Mouse (Mus musculus): ENCODE measurements around the gene Ube2c. TPM values are rescaled to one million over a fixed set of nuclear protein-coding genes. Genes with fewer than 3 reads are reported as not detected.
A peak's percentile ranks its signal among the peaks of the same experiment; 100 is the strongest.

Gene Ube2c
- total and polyA plus RNA-seq, 2 experiments from 2014 or later = 18.1 to 38.5 TPM

- 83% methylated on average over 7 of the region's 7 CpGs for WGBS
- no peak overlapping the region for H3K27ac ChIP-seq (ENCODE audit: low read depth, low read length)
- H3K9ac ChIP-seq (replicated peaks; ENCODE audit: low read length, poor library complexity, severe bottlenecking) = no peak overlapping the region
- H3K4me1 ChIP-seq (ENCODE audit: insufficient read depth, low read length) = peaks cover 6% of the 10 kb centered on the region; the same call in 1 of the 2 replicates
- DNase-seq (ENCODE audit: low spot score) (peak; percentile 46), ATAC-seq (ENCODE audit: low FRiP score) (no peak)
- no peak overlapping the region for H3K4me2 ChIP-seq (ENCODE audit: low read depth, low read length, poor library complexity, severe bottlenecking)
- H3K27me3 ChIP-seq (ENCODE audit: insufficient read depth, low read length) = no peaks in the 10 kb centered on the region
- no peaks in the 10 kb centered on the region for H3K36me3 ChIP-seq (ENCODE audit: insufficient read depth, low read length)
- TF ChIP-seq CTCF (IDR thresholded peaks at IDR 0.05) = peak; percentile 48
- no peaks in the 10 kb centered on the region for H3K9me3 ChIP-seq (ENCODE audit: low read length)
- no peak overlapping the region for H3K4me3 ChIP-seq (ENCODE audit: low read depth, low read length)
Measured at GRCm38 (mm10) chr2:164783926-164784581, 14.4 kb downstream of the Ube2c start.

GRCm38 (mm10) chr2:164784869-164785420 is 15.2 kb downstream of the Ube2c start:
- 8% methylated on average over 7 of the region's 7 CpGs for WGBS
- Histone ChIP-seq H3K36me3 (ENCODE audit: insufficient read depth, low read length) (no peaks in the 10 kb centered on the region), H3K4me3 (ENCODE audit: low read depth, low read length) (peak overlapping the region; percentile 77), H3K4me1 (ENCODE audit: insufficient read depth, low read length) (peaks cover 6% of the 10 kb centered on the region; the same call in 1 of the 2 replicates), H3K27ac (ENCODE audit: low read depth, low read length) (peak overlapping the region; percentile 84), H3K9me3 (ENCODE audit: low read length) (no peaks in the 10 kb centered on the region), H3K27me3 (ENCODE audit: insufficient read depth, low read length) (no peaks in the 10 kb centered on the region), H3K9ac (replicated peaks; ENCODE audit: low read length, poor library complexity, severe bottlenecking) (peak overlapping the region; percentile 94), H3K4me2 (ENCODE audit: low read depth, low read length, poor library complexity, severe bottlenecking) (peak overlapping the region; percentile 90)
- TF ChIP-seq CTCF (IDR thresholded peaks at IDR 0.05) = no peak
- DNase-seq (ENCODE audit: low spot score) = no peak
- no peak for ATAC-seq (ENCODE audit: low FRiP score)

- no peaks in the 10 kb centered on the region for H3K9me3 ChIP-seq (ENCODE audit: low read length)
- peaks cover 6% of the 10 kb centered on the region; the same call in 1 of the 2 replicates for H3K4me1 ChIP-seq (ENCODE audit: insufficient read depth, low read length)
- peak within 1 kb of the TSS; percentile 77 for H3K4me3 ChIP-seq (ENCODE audit: low read depth, low read length)
- peak within 1 kb of the TSS; percentile 84 for H3K27ac ChIP-seq (ENCODE audit: low read depth, low read length)
- TF ChIP-seq CTCF (IDR thresholded peaks at IDR 0.05) = peak; percentile 69
- peak within 1 kb of the TSS; percentile 94 for H3K9ac ChIP-seq (replicated peaks; ENCODE audit: low read length, poor library complexity, severe bottlenecking)
- H3K27me3 ChIP-seq (ENCODE audit: insufficient read depth, low read length) = no peaks in the 10 kb centered on the region
- peak within 1 kb of the TSS; percentile 90 for H3K4me2 ChIP-seq (ENCODE audit: low read depth, low read length, poor library complexity, severe bottlenecking)
- 2% methylated on average over 75 of the region's 89 CpGs for WGBS
- peaks cover under 1% of the 10 kb centered on the region; the same call in 1 of the 2 replicates for H3K36me3 ChIP-seq (ENCODE audit: insufficient read depth, low read length)
- DNase-seq (ENCODE audit: low spot score) = peak; percentile 81
- ATAC-seq (ENCODE audit: low FRiP score) = peak; percentile 82
Measured at GRCm38 (mm10) chr2:164785481-164786387, 16.0 kb downstream of the Ube2c start, which contains the start of gene Snx21. TSS of gene Snx21 (plus strand) at chr2:164785823.

GRCm38 (mm10) chr2:164786388-164786885 is 16.7 kb downstream of the Ube2c start:
- Histone ChIP-seq H3K4me1 (ENCODE audit: insufficient read depth, low read length) (peaks cover 6% of the 10 kb centered on the region; the same call in 1 of the 2 replicates), H3K27me3 (ENCODE audit: insufficient read depth, low read length) (no peaks in the 10 kb centered on the region), H3K4me2 (ENCODE audit: low read depth, low read length, poor library complexity, severe bottlenecking) (peak overlapping the region; percentile 90), H3K9me3 (ENCODE audit: low read length) (no peaks in the 10 kb centered on the region), H3K9ac (replicated peaks; ENCODE audit: low read length, poor library complexity, severe bottlenecking) (peak overlapping the region; percentile 94), H3K4me3 (ENCODE audit: low read depth, low read length) (peak overlapping the region; percentile 77), H3K27ac (ENCODE audit: low read depth, low read length) (peak overlapping the region; percentile 84), H3K36me3 (ENCODE audit: insufficient read depth, low read length) (peaks cover 7% of the 10 kb centered on the region; the same call in 1 of the 2 replicates)
- ATAC-seq (ENCODE audit: low FRiP score) = 0 out of 2 replicates have a peak, but pooled peaks have one; percentile 20
- peak; percentile 34 for DNase-seq (ENCODE audit: low spot score)
- no peak for TF ChIP-seq CTCF (IDR thresholded peaks at IDR 0.05)
- 9% methylated on average over 15 of the region's 15 CpGs for WGBS

GRCm38 (mm10) chr2:164787032-164787431 is 17.3 kb downstream of the Ube2c start:
- Histone ChIP-seq H3K27me3 (ENCODE audit: insufficient read depth, low read length) (no peaks in the 10 kb centered on the region), H3K4me3 (ENCODE audit: low read depth, low read length) (peak overlapping the region; percentile 77), H3K9ac (replicated peaks; ENCODE audit: low read length, poor library complexity, severe bottlenecking) (peak overlapping the region; percentile 94; the same call in 1 of the 2 replicates), H3K4me1 (ENCODE audit: insufficient read depth, low read length) (peaks cover 6% of the 10 kb centered on the region; the same call in 1 of the 2 replicates), H3K4me2 (ENCODE audit: low read depth, low read length, poor library complexity, severe bottlenecking) (peak overlapping the region; percentile 90), H3K36me3 (ENCODE audit: insufficient read depth, low read length) (peaks cover 12% of the 10 kb centered on the region; the same call in 1 of the 2 replicates), H3K27ac (ENCODE audit: low read depth, low read length) (no peak overlapping the region), H3K9me3 (ENCODE audit: low read length) (no peaks in the 10 kb centered on the region)
- TF ChIP-seq CTCF (IDR thresholded peaks at IDR 0.05) = no peak
- ATAC-seq (ENCODE audit: low FRiP score) (no peak), DNase-seq (ENCODE audit: low spot score) (no peak)
- 82% methylated on average over 3 of the region's 3 CpGs for WGBS
